Mouse (Mus musculus): ENCODE data around the gene Tnfrsf11a. TPM values are rescaled to one million over a fixed set of nuclear protein-coding genes. Genes with fewer than 3 reads are reported as not detected.

The Tnfrsf11a gene
- polyA plus RNA-seq, 1 experiment = not detected

DNA sequence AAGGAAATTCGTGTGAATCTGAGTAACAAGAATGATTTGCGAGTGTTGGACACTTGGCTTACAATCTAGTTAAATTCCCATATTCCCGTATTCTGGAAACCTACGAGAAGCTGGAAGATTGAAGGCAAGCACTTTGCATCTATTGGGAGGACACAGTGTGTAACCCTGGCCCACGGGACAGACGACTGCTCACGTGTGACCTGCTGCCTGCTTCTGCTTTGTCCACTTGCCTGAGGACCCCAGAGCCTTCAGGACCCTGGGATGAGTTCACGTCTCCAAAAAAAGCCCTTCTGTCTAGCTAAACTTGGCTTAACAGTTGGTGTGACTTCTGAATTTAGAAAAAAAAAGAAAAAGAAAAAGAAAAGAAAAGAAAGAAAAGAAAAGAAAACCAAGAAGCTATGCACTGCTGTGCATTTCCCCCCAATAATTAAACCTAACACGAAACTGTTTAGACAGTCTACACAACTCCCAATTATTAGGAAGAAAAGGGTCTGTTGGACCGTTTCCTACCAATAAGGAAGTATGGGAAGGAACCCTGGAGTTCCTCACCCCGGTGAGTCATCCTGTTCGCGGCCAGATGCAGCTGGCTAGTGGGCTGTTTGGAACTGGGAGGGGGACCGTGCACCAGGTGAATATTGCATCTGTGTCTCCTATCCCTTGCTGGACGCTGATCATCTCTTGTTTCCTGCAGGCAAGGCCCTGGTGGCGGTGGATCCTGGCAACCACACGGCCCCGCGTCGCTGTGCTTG is 32.6 kb downstream of the Tnfrsf11a start:
- no peak for TF ChIP-seq GATA1 (IDR thresholded peaks at IDR 0.05; ENCODE audit: low read length)

- TF ChIP-seq GATA1 (IDR thresholded peaks at IDR 0.05; ENCODE audit: low read length) = no peak
These were observed 33.2 kb downstream of the Tnfrsf11a start for GRCm38 (mm10) chr1:105813709-105814061.

DNA sequence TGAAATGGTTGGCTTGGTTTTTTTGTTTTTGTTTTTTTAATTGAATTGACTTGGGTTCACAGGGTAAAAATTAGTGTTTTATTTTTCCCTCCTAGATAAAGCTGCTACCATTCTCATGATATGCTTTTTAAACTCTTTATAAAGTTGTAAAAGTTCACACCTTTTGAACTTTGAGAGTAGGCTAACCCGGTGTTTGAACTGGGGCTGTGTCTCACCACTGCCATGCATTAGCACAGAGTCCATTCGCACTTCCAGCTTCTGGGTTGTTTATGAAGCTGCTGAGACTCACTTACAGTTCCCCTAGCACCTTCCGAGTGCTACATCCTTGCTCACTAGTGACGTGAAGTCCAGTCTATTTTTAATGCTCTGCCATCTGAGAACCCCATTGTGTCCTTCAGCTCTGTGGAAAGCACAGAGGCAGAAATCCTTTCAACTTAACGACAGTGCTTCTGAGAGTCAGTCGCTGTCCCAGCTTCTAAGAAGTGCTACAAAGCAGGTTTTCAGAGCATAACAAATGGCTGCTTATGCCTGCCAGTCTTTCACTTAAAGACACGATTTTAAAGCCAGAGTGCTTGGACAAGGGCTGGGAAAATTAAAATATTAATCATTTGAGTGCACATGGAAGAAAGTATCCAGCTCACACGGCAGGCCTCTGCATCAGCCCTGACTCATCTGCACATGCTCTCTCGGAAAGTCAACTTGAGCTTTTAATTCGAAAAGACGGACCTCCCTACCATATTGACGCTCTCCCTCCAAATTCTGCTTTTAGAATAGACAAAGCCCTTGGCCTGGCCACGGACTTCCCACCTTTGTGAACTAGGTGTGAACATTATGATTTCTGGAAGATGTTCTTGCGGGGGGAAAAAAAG is 34.1 kb downstream of the Tnfrsf11a start:
- no peak for TF ChIP-seq GATA1 (IDR thresholded peaks at IDR 0.05; ENCODE audit: low read length)

DNA sequence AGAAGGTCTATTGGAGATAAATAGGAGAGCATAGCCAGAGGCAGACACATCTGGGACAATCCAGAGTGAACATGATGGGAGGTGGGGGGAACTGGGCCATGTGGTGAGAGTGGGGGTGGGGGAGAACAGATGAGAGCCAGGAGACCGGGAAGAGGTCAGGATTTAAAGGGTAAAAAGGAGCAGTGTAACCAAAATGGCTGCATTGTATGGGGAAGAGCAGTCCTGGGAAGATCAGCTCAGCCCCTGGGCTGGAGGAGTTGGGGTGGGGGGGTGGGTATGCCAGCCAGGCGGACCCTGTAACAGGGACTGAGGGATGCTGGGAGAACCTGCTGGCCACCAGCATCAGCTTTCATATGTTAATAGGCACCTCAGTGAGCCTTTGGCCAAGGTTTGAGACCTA is 34.8 kb downstream of the Tnfrsf11a start:
- TF ChIP-seq GATA1 (IDR thresholded peaks at IDR 0.05; ENCODE audit: low read length) = no peak

DNA sequence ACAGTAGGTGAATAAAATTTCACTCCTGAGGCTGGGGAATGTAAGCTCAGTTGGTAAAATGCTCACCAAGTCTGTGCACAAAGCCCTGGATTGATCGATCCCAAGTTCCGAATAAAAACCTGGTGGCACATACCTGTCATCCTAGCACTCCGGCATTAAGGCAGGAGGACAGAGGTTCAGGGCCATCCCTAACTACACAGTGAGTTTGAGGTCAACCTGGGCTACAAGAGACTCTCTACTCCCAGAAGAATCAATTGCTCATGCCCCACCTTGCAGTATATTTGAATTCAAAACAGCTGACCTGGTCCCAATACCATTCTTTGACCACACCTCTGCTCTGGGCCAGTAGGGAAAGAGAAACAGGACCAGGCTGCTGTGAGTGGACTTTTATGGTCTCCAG is 35.2 kb downstream of the Tnfrsf11a start:
- TF ChIP-seq GATA1 (IDR thresholded peaks at IDR 0.05; ENCODE audit: low read length) = no peak

DNA sequence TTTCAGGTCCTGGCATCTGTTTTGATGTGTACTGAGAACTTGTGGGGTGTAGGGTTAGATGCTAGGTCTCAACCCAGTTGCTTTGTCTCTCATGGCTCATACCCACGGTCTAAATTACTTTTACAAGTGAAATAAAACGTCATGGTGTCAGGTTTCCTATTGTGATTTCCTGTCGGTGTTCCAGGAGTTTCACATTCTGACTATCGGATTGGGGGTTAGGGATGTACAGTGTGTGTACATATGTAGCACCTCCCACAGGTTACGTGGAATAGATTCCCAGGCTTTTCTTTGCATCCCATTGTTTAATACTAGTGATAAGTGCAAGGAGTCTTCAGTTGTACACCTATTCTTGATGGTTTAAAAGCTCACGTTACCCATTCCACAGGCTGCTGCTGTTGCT is 38.5 kb downstream of the Tnfrsf11a start:
- no peak for TF ChIP-seq GATA1 (IDR thresholded peaks at IDR 0.05; ENCODE audit: low read length)

DNA sequence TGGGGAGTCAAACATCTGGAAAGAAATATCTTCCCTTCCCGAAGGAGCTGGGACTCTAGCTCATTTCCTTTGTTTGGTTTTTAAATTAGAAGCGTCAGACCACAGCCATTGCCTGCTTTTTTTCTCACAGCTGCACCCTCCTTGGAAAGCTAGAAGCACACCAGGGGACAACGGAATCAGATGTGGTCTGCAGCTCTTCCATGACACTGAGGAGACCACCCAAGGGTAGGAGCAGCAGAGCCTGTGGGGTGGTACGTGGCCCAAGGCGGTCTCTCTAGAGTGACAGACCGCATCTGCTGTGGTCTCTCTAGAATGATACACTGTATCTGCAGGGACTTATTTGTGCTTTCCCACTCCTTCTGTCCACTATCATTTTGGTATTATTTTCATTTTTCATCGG is 39.2 kb downstream of the Tnfrsf11a start:
- no peak for TF ChIP-seq GATA1 (IDR thresholded peaks at IDR 0.05; ENCODE audit: low read length)

GRCm38 (mm10) chr1:105824356-105824755 is 43.8 kb downstream of the Tnfrsf11a start:
- no peak for TF ChIP-seq GATA1 (IDR thresholded peaks at IDR 0.05; ENCODE audit: low read length)

DNA sequence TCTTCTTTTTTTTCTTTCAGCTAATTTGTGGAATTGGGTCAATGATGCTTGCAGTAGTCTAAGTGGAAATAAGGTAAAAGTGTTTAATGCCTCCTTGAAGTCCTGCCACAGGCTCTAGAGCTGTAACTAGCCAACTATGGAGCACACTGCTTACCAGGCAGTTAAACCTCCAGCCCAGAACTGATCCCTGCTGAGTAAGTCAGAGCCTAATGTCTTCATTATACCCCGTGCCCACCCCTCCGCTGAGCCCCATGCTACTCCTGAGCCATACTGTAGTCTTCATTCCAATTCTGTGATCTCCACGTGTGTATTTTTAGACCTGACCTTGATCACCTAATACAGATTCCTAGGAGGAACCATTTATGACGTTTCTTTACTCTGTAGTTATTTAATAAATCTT is 44.5 kb downstream of the Tnfrsf11a start:
- no peak for TF ChIP-seq GATA1 (IDR thresholded peaks at IDR 0.05; ENCODE audit: low read length)

GRCm38 (mm10) chr1:105827374-105827773 is 46.9 kb downstream of the Tnfrsf11a start:
- TF ChIP-seq GATA1 (IDR thresholded peaks at IDR 0.05; ENCODE audit: low read length) = no peak

DNA sequence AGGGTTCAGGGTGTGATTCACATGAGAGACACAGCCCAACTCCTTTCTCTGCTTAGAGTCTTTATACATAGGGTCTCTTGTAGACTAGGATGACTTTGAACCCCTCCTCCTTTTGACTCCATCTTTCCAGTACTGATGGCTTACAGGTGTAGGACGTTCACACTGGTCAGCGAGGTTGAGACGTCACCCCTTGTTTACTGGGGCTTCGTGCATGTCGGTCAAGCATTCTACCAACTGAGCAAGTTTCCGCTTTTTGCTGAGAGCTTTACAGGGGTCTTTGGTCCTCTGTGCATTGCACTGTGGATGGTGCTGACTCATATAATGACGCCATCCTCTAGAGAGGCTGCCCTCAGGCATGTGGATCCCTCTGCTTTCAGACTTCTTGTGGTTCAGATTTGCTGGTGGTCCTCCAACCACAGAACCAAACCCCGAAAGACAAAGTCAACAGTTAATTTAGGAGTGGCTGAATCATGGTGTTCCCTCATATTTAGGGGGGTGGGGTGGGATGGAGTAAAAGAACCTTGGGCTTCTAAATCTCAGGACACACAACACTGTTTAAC is 47.3 kb downstream of the Tnfrsf11a start:
- no peak for TF ChIP-seq GATA1 (IDR thresholded peaks at IDR 0.05; ENCODE audit: low read length)

GRCm38 (mm10) chr1:105829171-105829570 is 48.7 kb downstream of the Tnfrsf11a start:
- no peak for TF ChIP-seq GATA1 (IDR thresholded peaks at IDR 0.05; ENCODE audit: low read length)

DNA sequence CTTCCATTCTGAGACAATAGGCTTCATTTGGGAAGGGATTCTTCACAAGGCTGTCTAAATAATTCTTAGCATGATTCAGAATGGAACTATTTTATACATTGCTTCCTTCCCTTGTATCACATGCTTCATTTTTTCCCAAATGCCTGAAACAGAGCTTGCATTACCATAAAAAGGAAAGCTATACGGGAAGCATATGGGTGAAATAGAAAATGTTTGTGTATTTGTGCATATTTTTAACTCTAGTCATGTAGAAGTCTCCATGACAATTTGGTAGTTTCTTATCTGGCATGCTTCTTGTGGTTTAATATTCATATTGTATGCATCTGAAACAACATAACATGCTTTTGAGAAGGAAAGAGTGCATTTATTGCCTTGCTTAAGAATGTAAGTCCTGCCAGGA is 52.3 kb downstream of the Tnfrsf11a start:
- TF ChIP-seq GATA1 (IDR thresholded peaks at IDR 0.05; ENCODE audit: low read length) = no peak

DNA sequence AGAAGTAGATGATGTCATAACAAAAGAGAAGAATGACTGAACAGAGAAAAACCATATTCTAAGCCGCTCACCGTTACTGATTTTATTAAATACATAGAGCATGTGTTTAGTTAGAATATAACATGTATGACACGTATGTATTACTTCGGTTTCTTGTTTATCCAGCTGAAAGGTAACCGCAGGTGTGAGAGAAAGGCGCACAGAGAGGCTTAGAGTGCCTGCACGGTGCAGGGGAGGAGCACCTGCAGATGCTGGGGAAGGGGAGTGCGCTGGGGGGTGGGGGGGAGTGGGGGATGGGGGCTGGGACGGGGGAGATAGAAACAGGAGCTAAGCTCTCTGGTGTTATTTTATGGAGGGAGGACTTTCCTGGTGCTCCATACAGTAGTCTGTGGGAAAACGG is 62.4 kb downstream of the Tnfrsf11a start:
- no peak for TF ChIP-seq GATA1 (IDR thresholded peaks at IDR 0.05; ENCODE audit: low read length)

DNA sequence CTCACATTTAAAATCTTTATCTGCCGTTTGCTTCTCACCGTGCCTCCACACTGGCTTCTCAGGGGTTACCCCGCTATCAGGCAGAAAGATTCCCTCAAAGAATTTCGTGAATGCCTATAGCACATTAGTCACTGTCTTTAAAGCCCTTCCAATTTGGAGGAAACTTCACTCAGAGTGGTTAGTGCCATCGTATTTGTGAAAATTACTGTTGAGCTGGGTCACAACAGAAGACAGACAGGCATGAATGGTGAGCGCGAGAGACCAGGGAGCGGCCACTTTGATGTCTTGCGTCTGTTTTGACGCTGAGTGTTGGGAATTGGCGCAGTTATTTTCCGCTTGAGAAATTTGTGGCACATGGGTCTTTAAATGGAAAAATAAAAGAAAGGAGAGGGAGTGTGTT is 62.9 kb downstream of the Tnfrsf11a start:
- TF ChIP-seq GATA1 (IDR thresholded peaks at IDR 0.05; ENCODE audit: low read length) = no peak

- no peak for TF ChIP-seq GATA1 (IDR thresholded peaks at IDR 0.05; ENCODE audit: low read length)
These were observed 63.3 kb downstream of the Tnfrsf11a start for GRCm38 (mm10) chr1:105843856-105844255.

Measured in G1E-ER4 (cell line).